Mouse (Mus musculus): ENCODE data around the gene Pdlim1. TPM values are rescaled to one million over a fixed set of nuclear protein-coding genes. Genes with fewer than 3 reads are reported as not detected.
A peak's percentile ranks its signal among the peaks of the same experiment; 100 is the strongest.
"Not testable (repeated sequence)": the region's sequence is repeated elsewhere in the genome, so short reads cannot be mapped to it uniquely, and the experiment has no call there.

The Pdlim1 gene
- polyA plus RNA-seq, 1 experiment from 2014 or later = 494 TPM

- DNase-seq (ENCODE audit: low spot score) = no peak
Measured at GRCm38 (mm10) chr19:40246646-40247267, 24.9 kb downstream of the Pdlim1 start.

- no peak for DNase-seq (ENCODE audit: low spot score)
Measured at GRCm38 (mm10) chr19:40240838-40241689, 30.6 kb downstream of the Pdlim1 start.

GRCm38 (mm10) chr19:40240360-40240759 lies 31.3 kb downstream of the Pdlim1 start:
- no peak for DNase-seq (ENCODE audit: low spot score)

- no peak for DNase-seq (ENCODE audit: low spot score)
Measured at GRCm38 (mm10) chr19:40238175-40238850, 33.3 kb downstream of the Pdlim1 start.

- no peak for DNase-seq (ENCODE audit: low spot score)
Measured at GRCm38 (mm10) chr19:40232560-40232959, 39.1 kb downstream of the Pdlim1 start.

- DNase-seq (ENCODE audit: low spot score) = peak; percentile 22
Measured at GRCm38 (mm10) chr19:40231825-40232541, 39.7 kb downstream of the Pdlim1 start.

- DNase-seq (ENCODE audit: low spot score) = no peak
Measured at GRCm38 (mm10) chr19:40231074-40231738, 40.4 kb downstream of the Pdlim1 start.

GRCm38 (mm10) chr19:40226516-40227151 lies 45.0 kb downstream of the Pdlim1 start:
- DNase-seq (ENCODE audit: low spot score) = no peak

GRCm38 (mm10) chr19:40225761-40226110 lies 45.9 kb downstream of the Pdlim1 start:
- DNase-seq (ENCODE audit: low spot score) = no peak

GRCm38 (mm10) chr19:40225102-40225760 lies 46.4 kb downstream of the Pdlim1 start:
- peak; percentile 53 for DNase-seq (ENCODE audit: low spot score)

- DNase-seq (ENCODE audit: low spot score) = not testable (repeated sequence)
Measured at GRCm38 (mm10) chr19:40222307-40222706, 49.3 kb downstream of the Pdlim1 start.

- no peak for DNase-seq (ENCODE audit: low spot score)
Measured at GRCm38 (mm10) chr19:40220878-40221277, 50.8 kb downstream of the Pdlim1 start.

- DNase-seq (ENCODE audit: low spot score) = not testable (repeated sequence)
Measured at GRCm38 (mm10) chr19:40202947-40203346, 68.7 kb downstream of the Pdlim1 start.

GRCm38 (mm10) chr19:40190596-40190995 lies 81.0 kb downstream of the Pdlim1 start:
- no peak for DNase-seq (ENCODE audit: low spot score)

- DNase-seq (ENCODE audit: low spot score) = no peak
Measured at GRCm38 (mm10) chr19:40187160-40187559, 84.5 kb downstream of the Pdlim1 start, which contains the start of gene Cyp2c70. Cyp2c70 (minus strand) TSS chr19:40187333.

- DNase-seq (ENCODE audit: low spot score) = no peak
Measured at GRCm38 (mm10) chr19:40183600-40183999, 88.0 kb downstream of the Pdlim1 start.

GRCm38 (mm10) chr19:40178311-40178710 lies 93.3 kb downstream of the Pdlim1 start:
- no peak for DNase-seq (ENCODE audit: low spot score)

Measured in thymus, postnatal 0 days (tissue).